Mouse (Mus musculus): ENCODE results near the gene Trf.

Trf gene

DNA sequence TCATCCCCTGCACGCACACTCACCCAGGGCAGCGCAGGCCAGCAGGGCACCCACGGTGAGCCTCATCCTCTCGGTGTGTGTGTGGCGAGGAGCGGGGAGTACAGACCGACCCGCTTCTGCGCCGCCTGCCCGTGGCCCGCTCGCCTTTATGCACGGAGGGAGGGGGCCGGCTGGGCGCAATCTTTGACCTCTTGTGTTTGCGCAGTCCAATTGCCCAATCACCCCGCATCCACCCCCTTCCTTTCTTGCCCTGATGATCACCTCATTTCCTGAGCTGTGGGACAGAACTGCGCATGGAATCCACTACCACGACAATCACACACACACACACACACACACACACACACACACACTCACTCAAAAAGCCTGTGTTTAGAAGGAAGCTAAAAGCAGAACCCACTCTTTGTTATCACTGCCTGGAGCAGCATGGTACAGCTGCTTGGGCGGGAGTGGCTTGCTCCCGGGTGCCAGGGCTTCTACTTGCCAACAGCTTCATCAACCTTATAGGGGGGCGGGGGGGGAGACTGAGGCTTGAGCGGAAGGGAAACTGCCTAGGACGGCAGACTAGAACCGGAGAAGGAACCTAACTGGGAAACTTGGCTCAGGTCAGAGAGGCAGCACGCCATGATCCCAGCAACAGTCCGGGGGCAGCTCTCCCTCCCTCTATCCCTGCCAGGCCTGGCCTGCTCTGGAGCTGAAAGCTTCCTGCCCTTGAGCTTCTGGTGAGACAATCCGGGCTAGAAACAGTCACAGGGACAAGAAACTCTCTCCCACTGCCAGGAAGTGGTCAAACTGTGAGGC lies at the start of gene Trf, which contains the start of gene Gm20425:
TSS of gene Trf (minus strand) at position 294 of the 801 bp plus-strand sequence.
TSS of gene Gm20425 (minus strand) at position 157 of the 801 bp plus-strand sequence.
- peak; percentile 79 for DNase-seq (ENCODE audit: inconsistent ontology term)

DNA sequence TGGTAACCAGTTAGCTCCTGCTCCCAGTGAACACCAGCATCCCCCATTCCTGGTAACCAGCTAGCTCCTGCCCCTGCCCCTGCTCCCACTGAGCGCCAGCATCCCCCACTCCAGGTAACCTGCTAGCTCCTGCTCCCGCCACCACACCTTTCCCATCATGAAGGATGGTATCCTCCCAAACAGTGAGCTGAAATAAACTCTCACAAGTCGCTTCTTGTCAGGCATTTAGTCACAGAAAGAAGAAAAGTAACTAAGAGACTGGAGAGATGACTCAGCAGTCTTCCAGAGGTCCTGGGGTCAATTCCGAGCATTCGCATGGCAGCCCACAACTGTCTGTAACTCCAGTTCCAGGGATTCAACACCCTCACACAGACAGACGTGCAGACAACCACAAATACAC lies 46.6 kb upstream of the Trf start:
- no peak for DNase-seq (ENCODE audit: inconsistent ontology term)

DNA sequence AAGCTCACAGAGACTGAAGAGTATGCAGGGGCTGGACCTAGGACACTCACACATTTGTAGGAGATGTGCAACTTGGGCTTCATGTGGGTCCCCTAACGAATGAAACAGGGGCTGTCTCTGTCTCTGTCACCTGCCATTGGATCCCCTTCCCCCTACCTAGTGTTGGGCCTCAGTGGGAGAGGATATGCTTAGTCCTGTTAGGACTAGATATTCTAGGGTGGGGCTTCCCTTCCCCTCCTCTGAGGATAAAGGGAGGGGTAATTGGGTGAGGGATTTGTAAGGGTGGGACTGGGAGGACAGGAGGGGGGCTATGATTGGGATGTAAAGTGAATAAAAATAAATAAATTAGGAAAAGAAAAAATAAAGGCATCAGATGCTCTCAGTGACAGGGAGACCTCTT lies 45.4 kb upstream of the Trf start:
- DNase-seq (ENCODE audit: inconsistent ontology term): no peak

DNA sequence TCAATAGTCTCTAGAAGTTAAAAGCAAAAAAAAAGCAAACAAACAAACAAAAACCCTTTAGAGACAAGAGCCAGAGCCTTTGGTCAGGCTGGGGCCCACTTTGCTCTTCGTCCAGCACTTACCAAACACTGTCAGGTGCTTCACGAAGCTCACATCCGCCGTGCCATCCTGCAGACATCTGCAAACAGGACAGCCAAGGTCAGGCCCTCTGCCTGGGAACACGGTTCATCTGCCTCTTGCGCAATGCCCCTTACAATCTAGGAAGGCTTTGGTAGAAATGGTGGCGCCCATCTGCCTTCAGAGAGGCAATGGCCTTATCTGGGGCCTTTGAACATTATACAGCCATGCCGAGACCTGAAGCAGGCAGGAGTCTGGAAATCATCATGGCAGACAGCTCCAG lies 44.6 kb upstream of the Trf start:
- no peak for DNase-seq (ENCODE audit: inconsistent ontology term)

DNA sequence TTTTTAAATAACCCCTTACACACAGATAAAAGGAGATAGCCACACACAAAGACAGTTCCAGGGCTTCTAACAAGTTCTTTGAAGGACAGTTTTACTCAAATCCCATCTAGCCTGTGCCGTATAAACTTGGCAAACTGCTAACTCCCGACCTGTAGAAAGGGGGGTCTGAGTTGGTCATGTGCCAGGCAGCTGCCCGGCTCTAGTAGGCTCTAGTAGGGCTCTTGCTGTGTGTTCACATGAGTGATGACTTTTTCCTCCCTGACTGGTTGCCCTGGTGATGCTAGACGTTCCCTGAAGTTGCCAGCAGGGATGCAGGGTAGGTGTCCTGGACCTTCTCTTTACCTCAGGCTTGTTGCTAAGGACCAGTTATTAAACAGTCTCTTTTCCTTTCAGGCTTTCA lies 40.9 kb upstream of the Trf start:
- no peak for DNase-seq (ENCODE audit: inconsistent ontology term)

DNA sequence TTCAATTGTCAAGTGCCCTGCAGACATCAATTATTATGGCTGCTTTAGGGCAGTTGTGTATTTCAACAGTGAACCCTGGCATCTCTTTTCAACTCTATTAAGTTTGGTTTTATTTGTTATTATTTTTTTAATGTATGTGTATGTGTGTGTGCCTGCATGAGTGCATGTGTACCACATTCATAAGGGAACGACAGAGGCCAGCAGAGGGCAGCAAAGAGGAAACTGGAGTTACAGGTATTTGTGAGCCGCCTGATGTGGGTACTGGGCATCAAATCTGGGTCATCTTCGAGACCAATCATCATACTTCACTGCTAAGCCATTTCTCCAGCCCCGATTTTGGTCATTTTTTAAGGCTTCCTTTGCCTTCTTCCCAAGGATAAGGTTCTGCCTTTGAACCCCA lies 35.5 kb upstream of the Trf start:
- no peak for DNase-seq (ENCODE audit: inconsistent ontology term)

DNA sequence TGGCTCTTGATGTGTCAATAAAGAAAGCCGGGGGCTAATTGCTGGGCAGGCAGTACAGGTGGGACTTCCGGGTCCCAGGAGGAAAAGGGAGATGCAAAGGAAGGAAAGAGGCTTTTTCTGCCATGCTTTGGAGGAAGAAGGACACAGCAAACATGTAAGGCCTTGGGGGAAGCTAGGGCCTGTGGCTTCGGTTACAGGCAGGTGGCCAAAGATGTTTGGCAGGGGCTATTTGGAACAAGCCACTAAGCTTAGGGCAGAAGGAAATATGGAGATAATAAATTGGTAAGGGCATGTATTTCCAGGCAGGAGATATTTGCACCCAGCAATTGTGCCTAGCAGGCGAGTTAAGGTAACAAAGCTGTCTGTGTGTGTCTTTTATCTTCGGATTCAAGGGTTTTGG lies 22.7 kb upstream of the Trf start:
- no peak for DNase-seq (ENCODE audit: inconsistent ontology term)

DNA sequence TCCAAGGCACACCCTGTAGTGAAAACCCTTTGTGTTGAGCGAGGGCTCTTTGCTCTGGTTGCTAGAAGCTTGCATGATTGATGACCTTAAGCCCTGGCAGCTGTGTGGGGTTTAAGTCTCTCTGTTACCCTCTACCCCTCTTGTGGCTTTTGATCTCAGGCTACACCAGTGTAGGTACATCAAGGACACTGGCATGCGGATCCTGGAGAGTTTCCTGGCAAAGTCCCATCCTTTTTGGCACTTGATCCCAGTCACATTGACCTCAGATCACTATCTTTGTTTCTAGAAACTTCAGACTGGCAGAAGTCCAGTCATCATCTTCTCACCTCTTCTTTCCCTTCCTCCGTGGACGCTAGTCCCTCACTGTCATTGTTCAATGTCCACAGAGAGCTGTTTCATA lies 18.4 kb upstream of the Trf start:
- DNase-seq (ENCODE audit: inconsistent ontology term): no peak

DNA sequence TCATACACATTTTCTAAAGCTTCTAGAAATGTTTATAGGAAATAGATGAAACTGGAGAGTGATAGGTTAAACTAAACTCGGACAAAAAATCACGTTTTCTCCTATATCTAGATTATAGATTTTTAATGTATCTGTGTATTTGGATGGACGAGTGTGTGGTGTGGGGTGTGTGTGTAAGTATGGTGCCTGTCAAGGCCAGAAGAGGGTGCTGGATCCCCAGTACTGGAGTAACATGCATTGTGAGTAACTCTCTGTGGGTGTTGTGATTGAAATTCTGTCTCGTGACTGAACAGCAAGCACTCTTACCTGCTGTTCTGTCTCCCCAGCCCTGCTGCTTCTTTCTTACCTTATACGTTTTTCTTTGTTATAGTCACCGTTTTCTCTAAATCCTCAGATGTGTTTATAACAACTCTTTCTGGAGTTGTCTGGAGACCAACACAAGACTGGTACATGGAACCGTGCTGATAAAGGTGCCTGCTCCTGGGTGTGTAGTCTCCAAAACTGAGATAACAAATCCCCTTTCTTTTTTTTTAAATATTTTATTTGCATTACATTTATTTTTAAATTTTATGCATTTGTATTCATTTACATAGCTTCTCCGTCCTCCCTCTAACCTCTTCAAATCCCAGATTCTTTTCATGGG lies 16.4 kb upstream of the Trf start:
- DNase-seq (ENCODE audit: inconsistent ontology term): no peak

DNA sequence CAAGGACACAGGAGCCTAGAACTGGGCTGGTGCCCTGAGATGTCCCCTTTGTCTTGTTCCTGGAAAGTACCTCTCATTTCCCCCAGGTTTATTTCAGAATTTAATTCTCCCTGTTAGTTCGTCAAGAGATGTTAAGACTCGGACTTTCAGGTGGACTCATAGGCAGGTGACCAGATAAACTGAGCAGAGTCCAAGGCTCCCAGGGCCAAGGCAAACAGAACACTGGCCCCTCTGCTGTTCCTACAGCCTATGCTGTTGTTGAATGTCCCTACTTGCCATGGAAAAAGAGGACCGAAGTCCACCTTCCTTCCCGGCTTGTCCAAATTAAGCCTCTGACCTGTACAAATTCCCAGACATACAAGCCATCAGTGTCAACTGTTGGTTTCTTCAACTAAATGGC lies 13.4 kb upstream of the Trf start:
- DNase-seq (ENCODE audit: inconsistent ontology term): no peak

DNA sequence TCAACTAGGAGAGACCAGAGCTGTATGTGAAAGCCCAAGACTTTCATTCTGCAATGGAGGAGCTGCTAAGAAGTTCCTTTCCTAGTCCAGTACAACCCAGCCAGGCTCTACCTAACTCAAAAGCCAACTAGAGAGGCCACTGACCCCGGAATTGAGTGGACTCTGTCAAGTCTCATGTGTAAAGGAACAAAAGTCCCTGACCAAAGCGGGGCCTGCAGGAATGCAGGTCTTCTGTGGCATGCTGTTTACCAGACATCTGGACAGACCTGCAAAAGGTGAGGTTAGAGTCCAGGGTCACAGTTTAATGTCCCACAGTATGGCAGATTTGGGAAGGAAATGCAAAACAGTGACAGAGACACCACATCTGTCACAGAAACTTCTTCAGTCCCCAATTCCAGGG lies 11.0 kb upstream of the Trf start:
- DNase-seq (ENCODE audit: inconsistent ontology term): no peak

DNA sequence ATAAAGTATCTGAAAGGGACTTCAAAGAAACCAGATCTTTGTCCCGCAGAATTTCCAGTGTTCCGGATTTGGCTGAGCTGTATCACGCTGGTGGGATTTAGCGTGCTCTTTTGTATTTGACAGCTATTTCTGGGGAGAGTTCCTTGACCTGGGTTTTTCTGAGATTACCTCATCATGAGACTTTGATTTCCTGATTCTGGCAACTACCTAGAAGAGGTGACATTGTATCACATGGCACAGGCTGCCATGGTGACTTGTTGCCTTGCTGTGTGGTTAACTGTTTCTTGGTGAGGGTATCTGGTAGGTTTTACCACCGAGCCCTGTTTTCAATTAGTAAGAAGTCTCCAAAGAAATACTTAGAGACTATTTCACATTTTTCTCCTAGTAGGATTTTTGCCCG lies 9.2 kb upstream of the Trf start:
- DNase-seq (ENCODE audit: inconsistent ontology term): no peak

DNA sequence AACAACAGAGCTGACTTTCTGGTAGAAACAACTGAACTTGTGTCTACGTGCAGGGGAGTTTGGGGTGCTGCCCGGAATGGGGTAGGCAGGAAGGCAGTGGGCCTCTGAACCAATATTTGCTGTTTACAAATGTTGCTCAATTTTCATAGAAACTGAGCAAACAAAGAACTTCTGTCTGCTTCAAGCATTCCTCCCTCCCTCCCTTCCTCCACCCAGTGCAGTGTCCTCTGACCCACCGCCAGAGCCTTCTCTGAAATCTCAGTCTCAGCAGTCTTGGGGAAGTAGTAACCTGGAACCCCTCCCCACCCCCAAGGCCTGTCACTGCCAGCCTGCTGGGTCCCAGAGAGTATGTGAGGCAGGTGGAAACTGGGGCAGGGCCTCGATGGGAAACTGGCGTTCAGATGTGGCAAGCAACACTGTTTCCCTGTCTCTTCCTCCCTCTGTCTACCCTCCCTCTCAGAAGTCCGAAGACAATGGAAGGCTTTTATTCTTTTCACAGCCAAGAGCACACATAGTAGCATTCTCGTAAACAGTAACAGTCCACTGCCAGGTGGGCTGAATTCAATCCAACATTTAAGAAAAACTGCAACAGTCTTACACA lies 4.4 kb upstream of the Trf start:
- peak; percentile 80 for DNase-seq (ENCODE audit: inconsistent ontology term)

DNA sequence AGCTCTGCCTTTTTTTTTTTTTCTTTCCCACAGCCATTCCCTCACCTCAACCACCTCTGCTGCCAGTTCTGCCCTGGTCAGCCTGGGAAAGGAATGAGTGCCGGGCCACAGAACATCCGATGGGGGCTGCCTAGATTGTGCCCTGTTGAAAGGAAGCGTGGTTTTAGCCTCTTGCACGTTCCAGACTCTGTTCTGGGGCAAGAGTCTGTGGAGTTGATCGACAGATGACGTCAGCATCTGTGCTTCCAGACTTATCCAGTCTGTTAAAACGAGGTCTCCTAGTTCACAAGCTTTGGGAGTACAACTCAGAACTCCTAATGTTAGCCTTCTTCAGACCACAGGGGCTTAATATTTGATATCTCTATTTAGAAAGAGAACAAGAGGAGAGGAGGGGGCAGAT lies 3.8 kb upstream of the Trf start:
- peak; percentile 24 for DNase-seq (ENCODE audit: inconsistent ontology term)

DNA sequence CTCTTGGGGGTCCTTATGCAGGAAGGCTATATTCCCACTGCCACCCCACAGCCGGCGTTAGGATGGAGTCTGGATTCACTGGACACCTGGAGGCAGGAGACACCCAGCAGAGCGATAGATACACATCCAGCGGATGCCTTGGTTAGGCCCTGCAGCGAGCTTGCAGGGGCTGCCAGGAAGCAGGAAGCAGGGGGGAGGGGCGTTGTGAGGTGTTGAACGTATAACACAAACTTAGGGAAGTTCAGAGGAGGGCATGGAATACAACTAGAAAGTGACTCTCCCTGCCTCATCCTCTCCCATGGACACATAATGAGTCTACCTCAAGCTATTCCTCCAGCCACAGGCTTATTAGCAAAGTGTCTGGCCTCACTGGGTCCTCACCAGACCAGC lies 2.8 kb upstream of the Trf start:
- no peak for DNase-seq (ENCODE audit: inconsistent ontology term)

DNA sequence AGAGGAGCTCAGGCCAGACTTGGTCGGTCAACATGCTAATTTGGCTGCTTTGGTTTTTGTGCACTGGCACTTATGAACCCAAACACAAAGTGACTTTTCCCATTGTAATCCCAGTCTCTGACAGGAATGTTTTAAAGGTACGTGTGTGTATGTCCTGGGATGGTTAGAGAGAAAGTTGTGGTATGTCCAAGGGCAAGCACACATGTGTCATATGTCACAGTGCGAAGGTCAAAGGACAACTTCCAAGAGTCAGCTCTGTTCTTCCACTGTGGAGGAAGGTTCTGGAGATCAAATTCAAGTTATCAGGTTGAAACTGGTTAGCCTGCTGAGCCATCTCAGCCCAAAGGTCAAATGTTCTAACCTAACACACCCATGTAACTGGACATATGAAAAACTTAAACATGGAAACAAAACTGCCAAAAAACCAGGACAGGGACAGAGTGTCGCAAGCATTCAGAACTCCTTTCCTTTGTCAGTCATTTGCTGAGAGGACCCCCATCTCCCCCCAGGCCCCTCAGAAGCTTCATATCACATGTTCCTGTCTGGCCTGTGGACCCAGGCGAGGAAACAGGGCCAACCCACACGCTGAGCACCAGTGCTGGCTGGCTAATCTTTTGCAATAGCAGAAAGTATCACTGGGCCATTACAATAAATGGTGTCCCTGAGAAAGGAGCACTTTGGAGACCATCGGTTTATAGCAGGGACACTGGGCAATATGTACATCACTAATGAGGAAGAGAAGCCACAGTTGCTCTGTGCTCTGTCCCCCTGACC lies 2.2 kb upstream of the Trf start:
- no peak for DNase-seq (ENCODE audit: inconsistent ontology term)

DNA sequence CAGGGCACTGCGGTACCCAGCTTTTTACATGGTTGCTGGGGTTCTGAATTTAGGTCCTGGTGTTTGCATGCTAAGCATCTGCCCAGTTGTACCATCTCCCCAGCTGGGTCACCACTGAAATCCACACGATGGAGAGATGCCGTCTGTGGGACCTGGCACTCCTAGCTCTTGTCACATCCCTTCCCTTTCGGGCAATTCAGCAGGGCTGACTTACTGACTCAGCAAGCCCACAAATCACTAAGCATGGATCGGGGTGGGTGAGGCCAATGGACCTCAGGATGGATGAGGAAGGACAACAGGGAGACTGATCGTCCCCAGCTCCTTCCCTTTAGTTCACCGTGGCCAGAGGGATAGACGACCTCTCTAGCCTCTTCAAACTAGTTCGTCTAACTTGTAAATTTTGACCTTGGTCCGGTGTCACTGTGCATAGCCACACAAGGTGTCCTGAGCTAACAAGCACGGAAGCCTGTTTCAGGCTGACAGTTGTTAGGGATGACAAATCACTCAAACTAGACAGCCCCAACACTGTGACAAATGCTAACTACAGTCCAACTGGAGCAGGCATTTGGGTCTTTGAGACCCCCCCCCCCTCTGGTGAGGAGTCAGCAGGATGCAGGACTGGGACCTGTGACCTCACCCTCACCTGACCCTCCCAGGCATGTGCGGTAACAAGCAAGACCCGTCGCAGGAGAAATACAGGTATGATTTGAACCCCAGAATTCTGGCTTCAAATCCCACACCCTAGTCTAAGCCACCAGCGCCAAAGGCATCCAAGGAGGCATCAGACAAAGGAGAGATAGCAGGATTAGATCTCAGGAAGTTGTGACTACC lies 992 bp downstream of the Trf start:
- no peak for DNase-seq (ENCODE audit: inconsistent ontology term)

DNA sequence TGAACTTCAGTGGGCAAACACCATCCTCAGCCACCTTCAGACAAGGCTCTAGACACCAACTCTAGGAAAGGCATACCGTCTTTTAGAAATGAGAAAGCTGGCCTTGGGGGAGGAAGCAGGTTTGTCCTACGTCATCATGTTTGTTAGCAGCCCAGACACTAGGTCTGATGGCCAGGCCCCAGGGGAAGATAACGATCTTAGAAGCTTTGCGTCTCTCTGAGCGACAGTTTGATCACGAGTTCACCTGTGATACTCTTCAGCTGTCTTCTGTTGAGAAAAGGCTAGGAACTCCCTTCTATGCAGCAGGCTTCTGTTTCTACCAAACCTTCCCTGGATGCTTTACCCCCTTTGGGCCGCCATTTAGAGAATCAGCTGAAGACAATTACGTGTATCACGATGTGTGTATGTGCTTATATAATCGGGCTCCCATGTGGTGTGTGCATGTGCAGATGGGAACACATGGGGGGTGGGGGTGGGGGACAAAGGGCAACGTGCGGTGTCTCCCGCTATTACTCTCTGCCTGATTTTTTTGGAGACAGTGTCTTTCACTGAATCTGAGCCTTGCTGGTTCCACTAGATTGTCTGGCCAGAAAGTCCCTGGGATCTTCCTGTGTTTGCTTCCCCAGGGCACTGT lies 1.8 kb downstream of the Trf start:
- no peak for DNase-seq (ENCODE audit: inconsistent ontology term)

DNA sequence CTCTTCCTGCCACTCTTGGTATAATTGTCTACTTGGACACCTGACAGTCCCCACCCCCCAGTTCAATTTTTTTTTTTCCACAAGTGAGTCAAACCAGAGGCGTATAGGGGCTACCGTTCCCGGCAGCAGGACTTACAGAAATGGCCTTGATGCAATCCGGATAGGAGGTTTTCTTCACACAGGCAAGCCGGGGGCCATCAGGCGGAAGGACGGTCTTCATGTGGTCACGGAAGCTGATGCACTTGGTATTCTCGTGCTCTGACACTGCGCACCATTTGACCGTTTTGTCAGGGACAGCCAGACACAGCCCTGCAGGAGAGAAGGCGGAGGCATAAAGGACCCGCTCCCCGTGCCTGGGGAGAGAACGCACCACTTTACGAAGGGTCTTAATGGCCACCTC lies 2.5 kb downstream of the Trf start:
- no peak for DNase-seq (ENCODE audit: inconsistent ontology term)

DNA sequence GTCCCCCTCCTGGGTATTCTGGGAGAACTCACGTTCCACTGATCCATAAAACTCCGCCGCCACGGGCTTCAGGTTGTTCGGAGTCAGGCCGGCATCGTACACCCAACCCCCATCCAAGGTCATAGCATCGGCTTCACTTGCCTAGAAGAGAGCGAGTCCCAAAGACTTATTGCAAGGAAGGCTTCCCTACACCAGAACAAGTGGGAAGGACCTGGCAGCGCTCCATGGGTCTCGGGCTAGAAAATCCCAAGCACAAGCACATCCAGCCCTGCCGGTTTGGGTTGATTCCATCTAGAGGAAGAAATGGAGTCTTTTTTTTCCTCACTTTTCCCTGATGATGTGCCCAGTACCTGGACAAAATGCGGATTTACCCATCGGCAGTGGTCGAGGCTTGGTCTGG lies 3.4 kb downstream of the Trf start:
- no peak for DNase-seq (ENCODE audit: inconsistent ontology term)

DNA sequence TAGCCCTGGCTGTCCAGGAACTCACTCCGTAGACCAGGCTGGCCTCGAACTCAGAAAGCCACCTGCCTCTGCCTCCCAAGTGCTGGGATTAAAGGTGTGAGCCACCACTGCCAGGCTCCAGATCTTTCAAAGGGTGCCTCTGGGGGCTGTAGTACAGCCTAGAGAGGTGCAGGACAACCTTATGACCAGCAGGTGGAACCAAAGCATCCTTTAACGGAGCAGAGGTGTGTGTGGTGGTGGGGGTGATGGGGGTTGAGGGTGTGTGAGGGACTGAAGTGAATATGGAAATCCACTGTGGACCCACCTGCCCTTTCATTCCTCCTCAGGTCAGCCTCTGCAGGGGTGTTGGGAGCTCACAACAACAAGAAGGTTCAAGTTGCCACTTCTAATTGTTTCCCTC lies 4.8 kb downstream of the Trf start:
- DNase-seq (ENCODE audit: inconsistent ontology term): peak; percentile 29

Data from Muller cell, postnatal 12 days (primary cell).